Mouse (Mus musculus): ENCODE results near the gene Rasa3. TPM values are rescaled to one million over a fixed set of nuclear protein-coding genes. Genes with fewer than 3 reads are reported as not detected.

Gene Rasa3
- polyA plus RNA-seq, 1 experiment, result 39.6 TPM

GRCm38 (mm10) chr8:13650541-13651191 is 26.7 kb downstream of the Rasa3 start:
- Histone ChIP-seq H3K36me3 (ENCODE audit: control insufficient read depth, insufficient read depth) (no peaks in the 10 kb centered on the region), H3K4me3 (no peak overlapping the region), H3ac (ENCODE audit: control insufficient read depth, insufficient read length) (no peak overlapping the region), H3K27me3 (ENCODE audit: control insufficient read depth, insufficient read depth, insufficient read length) (no peaks in the 10 kb centered on the region), H3K4me2 (ENCODE audit: low read depth) (no peak overlapping the region), H3K79me2 (ENCODE audit: control insufficient read depth, insufficient read depth) (peaks cover 94% of the 10 kb centered on the region)
- TF ChIP-seq SRF (IDR thresholded peaks at IDR 0.05; ENCODE audit: control insufficient read depth, insufficient read length, low read depth) (no peak), E2F4 (IDR thresholded peaks at IDR 0.05; ENCODE audit: insufficient read depth) (no peak), MYOD1 (IDR thresholded peaks at IDR 0.05; ENCODE audit: control insufficient read depth in 1 of 3, insufficient read length in 2 of 3, low read depth in 2 of 3) (no peak), MYOG (IDR thresholded peaks at IDR 0.05; ENCODE audit: control insufficient read depth in 1 of 3, insufficient read depth in 1 of 3, insufficient read length in 2 of 3, low read depth in 2 of 3) (no peak), REST (IDR thresholded peaks at IDR 0.05; ENCODE audit: insufficient read depth, insufficient read length) (no peak), USF1 (IDR thresholded peaks at IDR 0.05; ENCODE audit: low read depth) (no peak), POLR2A (IDR thresholded peaks at IDR 0.05; ENCODE audit: insufficient read length, low read depth) (no peak), TCF3 (IDR thresholded peaks at IDR 0.05; ENCODE audit: insufficient read length, low read depth) (no peak), TCF12 (IDR thresholded peaks at IDR 0.05; ENCODE audit: insufficient read depth, poor library complexity, severe bottlenecking) (no peak), MAX (IDR thresholded peaks at IDR 0.05; ENCODE audit: low read depth) (no peak), POLR2AphosphoS2 (IDR thresholded peaks at IDR 0.05; ENCODE audit: insufficient read length, low read depth) (no peak), CEBPB (IDR thresholded peaks at IDR 0.05; ENCODE audit: insufficient read depth, poor library complexity, severe bottlenecking) (no peak)

DNA sequence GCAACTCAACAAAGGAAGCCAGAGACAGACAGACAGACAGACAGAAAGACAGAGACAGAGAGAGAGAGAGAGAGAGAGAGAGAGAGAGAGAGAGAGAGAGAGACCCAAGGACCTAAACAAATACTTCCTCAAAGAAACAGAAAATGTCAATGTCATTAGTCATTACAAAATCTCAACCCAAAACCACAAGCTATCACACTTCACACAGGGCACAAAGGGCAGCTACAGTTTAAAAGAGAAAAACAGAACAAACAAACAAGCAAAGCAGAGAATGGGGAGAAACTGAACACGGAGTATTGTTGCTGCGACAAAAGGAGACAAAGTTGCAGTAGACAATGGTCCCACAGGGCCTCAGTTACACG is 28.3 kb downstream of the Rasa3 start:
- TF ChIP-seq TCF3 (IDR thresholded peaks at IDR 0.05; ENCODE audit: insufficient read length, low read depth), result no peak
- no peak for TF ChIP-seq POLR2A (IDR thresholded peaks at IDR 0.05; ENCODE audit: insufficient read length, low read depth)
- no peak for TF ChIP-seq CEBPB (IDR thresholded peaks at IDR 0.05; ENCODE audit: insufficient read depth, poor library complexity, severe bottlenecking)
- TF ChIP-seq SRF (IDR thresholded peaks at IDR 0.05; ENCODE audit: control insufficient read depth, insufficient read length, low read depth), result no peak
- TF ChIP-seq MYOD1 (IDR thresholded peaks at IDR 0.05; ENCODE audit: control insufficient read depth in 1 of 3, insufficient read length in 2 of 3, low read depth in 2 of 3), result no peak
- TF ChIP-seq MYOG (IDR thresholded peaks at IDR 0.05; ENCODE audit: control insufficient read depth in 1 of 3, insufficient read depth in 1 of 3, insufficient read length in 2 of 3, low read depth in 2 of 3), result no peak
- no peak for TF ChIP-seq TCF12 (IDR thresholded peaks at IDR 0.05; ENCODE audit: insufficient read depth, poor library complexity, severe bottlenecking)
- TF ChIP-seq USF1 (IDR thresholded peaks at IDR 0.05; ENCODE audit: low read depth), result no peak
- no peak for TF ChIP-seq MAX (IDR thresholded peaks at IDR 0.05; ENCODE audit: low read depth)
- no peak for TF ChIP-seq E2F4 (IDR thresholded peaks at IDR 0.05; ENCODE audit: insufficient read depth)
- no peak for TF ChIP-seq REST (IDR thresholded peaks at IDR 0.05; ENCODE audit: insufficient read depth, insufficient read length)
- no peak for TF ChIP-seq POLR2AphosphoS2 (IDR thresholded peaks at IDR 0.05; ENCODE audit: insufficient read length, low read depth)
- Histone ChIP-seq H3ac (ENCODE audit: control insufficient read depth, insufficient read length) (no peak overlapping the region), H3K36me3 (ENCODE audit: control insufficient read depth, insufficient read depth) (no peaks in the 10 kb centered on the region), H3K27me3 (ENCODE audit: control insufficient read depth, insufficient read depth, insufficient read length) (no peaks in the 10 kb centered on the region), H3K4me2 (ENCODE audit: low read depth) (peak overlapping the region; percentile 84), H3K4me3 (no peak overlapping the region), H3K79me2 (ENCODE audit: control insufficient read depth, insufficient read depth) (peaks cover 90% of the 10 kb centered on the region)

DNA sequence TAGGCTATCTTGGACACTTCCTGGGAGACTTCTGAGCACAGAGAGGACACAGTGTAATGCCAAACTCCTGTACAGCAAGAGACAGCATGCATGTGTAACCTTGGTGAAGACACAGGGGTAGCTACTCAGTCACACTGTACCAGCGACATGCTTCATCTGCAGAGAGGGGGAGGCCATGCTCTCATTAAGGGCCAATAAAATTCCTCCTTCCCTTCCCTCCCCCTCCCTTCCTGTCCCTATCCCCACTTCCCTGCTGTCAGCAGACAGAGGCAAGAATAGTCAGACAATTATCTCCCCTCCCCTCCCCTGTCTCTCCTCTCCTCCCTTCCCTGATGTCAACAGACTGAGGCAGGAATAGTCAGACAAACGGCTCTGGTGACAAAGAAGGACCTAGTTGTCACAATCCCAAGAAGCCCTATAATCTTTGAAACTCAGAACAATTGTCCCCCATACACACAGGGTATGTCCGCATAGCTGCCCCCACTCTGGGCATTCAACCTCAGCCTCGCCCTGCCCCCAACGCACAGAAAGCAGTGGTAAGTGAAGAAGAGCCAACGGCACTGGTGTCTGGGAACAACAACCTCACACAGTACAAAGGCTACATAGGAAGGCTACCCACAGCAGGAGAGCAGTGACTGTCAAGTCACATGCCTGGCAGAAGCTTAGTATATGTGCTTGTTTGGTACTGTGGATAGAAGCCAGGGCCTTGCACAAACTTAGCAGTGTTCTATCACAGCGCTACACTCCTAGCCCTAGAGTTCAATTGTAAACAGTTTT is 28.8 kb downstream of the Rasa3 start:
- peak overlapping the region; percentile 84 for H3K4me2 ChIP-seq (ENCODE audit: low read depth)

GRCm38 (mm10) chr8:13647591-13647990 is 29.8 kb downstream of the Rasa3 start:
- Histone ChIP-seq H3K4me3 (no peak overlapping the region), H3ac (ENCODE audit: control insufficient read depth, insufficient read length) (no peak overlapping the region), H3K4me2 (ENCODE audit: low read depth) (no peak overlapping the region), H3K36me3 (ENCODE audit: control insufficient read depth, insufficient read depth) (no peaks in the 10 kb centered on the region), H3K27me3 (ENCODE audit: control insufficient read depth, insufficient read depth, insufficient read length) (no peaks in the 10 kb centered on the region), H3K79me2 (ENCODE audit: control insufficient read depth, insufficient read depth) (peaks cover 89% of the 10 kb centered on the region)
- TF ChIP-seq POLR2AphosphoS2 (IDR thresholded peaks at IDR 0.05; ENCODE audit: insufficient read length, low read depth) (no peak), SRF (IDR thresholded peaks at IDR 0.05; ENCODE audit: control insufficient read depth, insufficient read length, low read depth) (no peak), POLR2A (IDR thresholded peaks at IDR 0.05; ENCODE audit: insufficient read length, low read depth) (no peak), REST (IDR thresholded peaks at IDR 0.05; ENCODE audit: insufficient read depth, insufficient read length) (no peak), MYOD1 (IDR thresholded peaks at IDR 0.05; ENCODE audit: control insufficient read depth in 1 of 3, insufficient read length in 2 of 3, low read depth in 2 of 3) (no peak), MAX (IDR thresholded peaks at IDR 0.05; ENCODE audit: low read depth) (no peak), E2F4 (IDR thresholded peaks at IDR 0.05; ENCODE audit: insufficient read depth) (no peak), USF1 (IDR thresholded peaks at IDR 0.05; ENCODE audit: low read depth) (no peak), CEBPB (IDR thresholded peaks at IDR 0.05; ENCODE audit: insufficient read depth, poor library complexity, severe bottlenecking) (no peak), MYOG (IDR thresholded peaks at IDR 0.05; ENCODE audit: control insufficient read depth in 1 of 3, insufficient read depth in 1 of 3, insufficient read length in 2 of 3, low read depth in 2 of 3) (no peak), TCF12 (IDR thresholded peaks at IDR 0.05; ENCODE audit: insufficient read depth, poor library complexity, severe bottlenecking) (no peak), TCF3 (IDR thresholded peaks at IDR 0.05; ENCODE audit: insufficient read length, low read depth) (no peak)

More for the DNA sequence above, 28.8 kb downstream of the Rasa3 start:
- Histone ChIP-seq H3K79me2 (ENCODE audit: control insufficient read depth, insufficient read depth) (peaks cover 89% of the 10 kb centered on the region), H3K36me3 (ENCODE audit: control insufficient read depth, insufficient read depth) (no peaks in the 10 kb centered on the region), H3K4me3 (no peak overlapping the region), H3ac (ENCODE audit: control insufficient read depth, insufficient read length) (no peak overlapping the region), H3K27me3 (ENCODE audit: control insufficient read depth, insufficient read depth, insufficient read length) (no peaks in the 10 kb centered on the region)
- no peak for TF ChIP-seq TCF3 (IDR thresholded peaks at IDR 0.05; ENCODE audit: insufficient read length, low read depth)
- peak; percentile 48 for TF ChIP-seq USF1 (IDR thresholded peaks at IDR 0.05; ENCODE audit: low read depth)
